Mouse (Mus musculus) kidney, postnatal 0 days (tissue): ENCODE results near the gene Plekhh2. TPM values are rescaled to one million over a fixed set of nuclear protein-coding genes. Genes with fewer than 3 reads are reported as not detected.

Experiments used
- ATAC-seq: fragments of 200-750 bp; cut with Nextera tagmentation; replicated peaks from 2 replicates; pipeline ENCODE4 v1.8.0; 2017; ENCODE audit warnings: low read depth, moderate number of reproducible peaks, moderate TSS enrichment, moderate library complexity; ENCODE audit not compliant: low FRiP score
- DNase-seq: peaks from one replicate; pipeline ENCODE4 v3.0.0-alpha.2; 2016; ENCODE audit warnings: low spot score
- H3K27ac ChIP-seq: fragments of 300-500 bp; sonication (generic); 2 replicates; pipeline ENCODE4 v1.5.1; 2014; ENCODE audit warnings: mild to moderate bottlenecking
- H3K27me3 ChIP-seq: fragments of 300-500 bp; sonication (generic); 2 replicates; pipeline ENCODE4 v1.6.1; 2014; ENCODE audit warnings: low read length, mixed read lengths; ENCODE audit not compliant: insufficient read depth
- H3K36me3 ChIP-seq: fragments of 300-500 bp; sonication (generic); 2 replicates; pipeline ENCODE4 v1.6.1; 2014; ENCODE audit warnings: low read length, mixed read lengths; ENCODE audit not compliant: insufficient read depth
- H3K4me1 ChIP-seq: fragments of 300-500 bp; sonication (generic); replicated peaks from 2 replicates; pipeline ENCODE4 v1.6.1; 2014; ENCODE audit warnings: antibody characterized with exemption, low read length, mixed read lengths; ENCODE audit not compliant: insufficient read depth
- H3K4me2 ChIP-seq: fragments of 300-500 bp; sonication (generic); 2 replicates; pipeline ENCODE4 v1.6.1; 2014; ENCODE audit warnings: mild to moderate bottlenecking, low read length, moderate library complexity, mixed read lengths
- H3K4me3 ChIP-seq: fragments of 300-500 bp; sonication (generic); replicated peaks from 2 replicates; pipeline ENCODE4 v1.5.1; 2014; ENCODE audit warnings: low read depth, low read length
- H3K9ac ChIP-seq: fragments of 300-500 bp; sonication (generic); 2 replicates; pipeline ENCODE4 v1.6.1; 2014; ENCODE audit warnings: low read depth, low read length
- H3K9me3 ChIP-seq: fragments of 300-500 bp; sonication (generic); replicated peaks from 2 replicates; pipeline ENCODE4 v1.6.1; 2016; ENCODE audit warnings: low read length, inconsistent platforms, mixed read lengths
- CTCF ChIP-seq: IDR thresholded peaks from 2 replicates; pipeline ENCODE4 v1.5.1; 2016; ENCODE audit warnings: antibody characterized with exemption, low read depth, mild to moderate bottlenecking, moderate library complexity
- WGBS: fragments of 180-500 bp; shearing (Covaris S2); extraction: QIAGEN DNeasy Blood & Tissue Kit; methylation state at CpG from one replicate; pipeline ENCODE4 v1.1.7; 2014; 5-methylcytosine and 5-hydroxymethylcytosine counted together
- polyA plus RNA-seq: library from polyadenylated mRNA; unstranded; fragments of >200 nt; fragmentation: Nextera tagmentation; extraction: Ambion mirVana; gene quantifications from 2 replicates; pipeline ENCODE4 v1.2.1, GENCODE M21; 2015

Plekhh2 gene
- polyA plus RNA-seq, 1 experiment from 2014 or later: 6.1 TPM

DNA sequence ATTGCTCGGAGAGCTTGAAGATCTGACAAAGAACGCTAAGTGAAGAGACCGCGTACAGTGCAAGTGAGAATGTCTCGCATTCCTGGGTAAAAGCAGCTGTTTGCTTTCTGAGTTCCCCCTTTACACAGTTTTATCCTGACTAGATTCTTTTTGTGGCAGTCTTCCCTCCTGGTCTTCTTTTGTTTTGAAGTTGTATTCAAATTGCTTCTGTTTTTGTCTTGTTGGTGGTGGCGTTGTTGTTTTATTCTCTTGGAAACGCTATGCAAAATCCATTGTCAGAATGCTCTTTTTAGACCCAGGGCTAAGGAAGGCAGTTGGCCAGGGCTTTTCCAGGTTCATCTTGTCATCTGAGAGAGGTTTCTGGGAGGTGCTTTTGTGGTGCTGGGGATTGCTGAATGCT lies 84.8 kb downstream of the Plekhh2 start:
- TF ChIP-seq CTCF: no peak
- H3K9me3 ChIP-seq: no peaks in the 10 kb centered on the region
- no peaks in the 10 kb centered on the region for H3K27me3 ChIP-seq
- no peaks in the 10 kb centered on the region for H3K4me1 ChIP-seq
- peaks cover 10% of the 10 kb centered on the region for H3K36me3 ChIP-seq
- WGBS: 71% methylated on average over 7 of the region's 7 CpGs
- no peak for ATAC-seq
- no peak overlapping the region for H3K4me3 ChIP-seq
- no peak for DNase-seq
- H3K9ac ChIP-seq: no peak overlapping the region
- no peak overlapping the region for H3K27ac ChIP-seq
- H3K4me2 ChIP-seq: no peak overlapping the region

DNA sequence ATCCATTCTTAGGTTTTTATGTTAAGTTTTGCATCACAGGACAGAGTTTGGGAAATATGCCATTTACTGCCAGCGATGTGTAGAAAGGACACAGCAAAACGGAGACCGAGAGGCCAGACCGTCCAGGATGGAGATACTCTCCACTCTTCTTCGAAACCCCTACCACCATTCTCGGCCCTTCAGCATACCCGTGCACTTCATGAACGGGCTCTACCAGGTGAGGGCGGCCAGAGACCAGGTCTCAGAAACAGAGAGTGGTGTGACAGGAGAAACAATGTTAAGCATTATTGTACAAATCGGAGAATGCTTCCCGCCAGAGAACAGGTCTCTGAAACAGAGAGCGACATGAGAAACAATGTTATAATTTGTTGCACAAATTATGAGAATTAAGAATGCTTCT lies 86.2 kb downstream of the Plekhh2 start:
- H3K4me2 ChIP-seq: no peak overlapping the region
- H3K9ac ChIP-seq: no peak overlapping the region
- no peak overlapping the region for H3K27ac ChIP-seq
- no peaks in the 10 kb centered on the region for H3K9me3 ChIP-seq
- H3K27me3 ChIP-seq: no peaks in the 10 kb centered on the region
- DNase-seq (no peak), ATAC-seq (no peak)
- H3K4me3 ChIP-seq: no peak overlapping the region
- no peak for TF ChIP-seq CTCF
- 91% methylated on average over 12 of the region's 12 CpGs for WGBS
- H3K36me3 ChIP-seq: 0 out of 2 replicates have a peak, but pooled peaks cover 2% of the 10 kb centered on the region
- H3K4me1 ChIP-seq: no peaks in the 10 kb centered on the region

DNA sequence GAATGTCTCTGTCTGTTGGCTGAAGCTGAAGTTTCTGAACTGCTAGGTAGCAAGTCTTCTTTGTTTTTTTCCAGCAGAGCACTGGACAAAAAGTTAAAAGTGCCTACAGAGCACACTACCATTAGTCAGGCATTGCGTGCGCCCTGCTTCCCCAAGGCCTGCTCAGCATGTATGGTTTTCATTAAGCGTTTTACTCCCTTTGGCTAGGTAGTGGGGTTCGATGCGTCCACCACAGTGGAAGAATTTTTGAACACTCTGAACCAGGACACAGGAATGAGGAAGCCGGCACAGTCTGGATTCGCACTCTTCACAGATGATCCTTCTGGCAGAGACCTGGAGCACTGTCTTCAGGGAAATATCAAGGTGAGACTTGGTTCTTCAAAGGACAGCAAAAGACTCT lies 87.2 kb downstream of the Plekhh2 start:
- Histone ChIP-seq H3K36me3 (0 out of 2 replicates have a peak, but pooled peaks cover 2% of the 10 kb centered on the region), H3K27me3 (no peaks in the 10 kb centered on the region), H3K9me3 (no peaks in the 10 kb centered on the region), H3K4me1 (no peaks in the 10 kb centered on the region), H3K27ac (no peak overlapping the region), H3K9ac (no peak overlapping the region), H3K4me2 (no peak overlapping the region), H3K4me3 (no peak overlapping the region)
- ATAC-seq (no peak), DNase-seq (no peak)
- no peak for TF ChIP-seq CTCF
- 88% methylated on average over 7 of the region's 7 CpGs for WGBS

DNA sequence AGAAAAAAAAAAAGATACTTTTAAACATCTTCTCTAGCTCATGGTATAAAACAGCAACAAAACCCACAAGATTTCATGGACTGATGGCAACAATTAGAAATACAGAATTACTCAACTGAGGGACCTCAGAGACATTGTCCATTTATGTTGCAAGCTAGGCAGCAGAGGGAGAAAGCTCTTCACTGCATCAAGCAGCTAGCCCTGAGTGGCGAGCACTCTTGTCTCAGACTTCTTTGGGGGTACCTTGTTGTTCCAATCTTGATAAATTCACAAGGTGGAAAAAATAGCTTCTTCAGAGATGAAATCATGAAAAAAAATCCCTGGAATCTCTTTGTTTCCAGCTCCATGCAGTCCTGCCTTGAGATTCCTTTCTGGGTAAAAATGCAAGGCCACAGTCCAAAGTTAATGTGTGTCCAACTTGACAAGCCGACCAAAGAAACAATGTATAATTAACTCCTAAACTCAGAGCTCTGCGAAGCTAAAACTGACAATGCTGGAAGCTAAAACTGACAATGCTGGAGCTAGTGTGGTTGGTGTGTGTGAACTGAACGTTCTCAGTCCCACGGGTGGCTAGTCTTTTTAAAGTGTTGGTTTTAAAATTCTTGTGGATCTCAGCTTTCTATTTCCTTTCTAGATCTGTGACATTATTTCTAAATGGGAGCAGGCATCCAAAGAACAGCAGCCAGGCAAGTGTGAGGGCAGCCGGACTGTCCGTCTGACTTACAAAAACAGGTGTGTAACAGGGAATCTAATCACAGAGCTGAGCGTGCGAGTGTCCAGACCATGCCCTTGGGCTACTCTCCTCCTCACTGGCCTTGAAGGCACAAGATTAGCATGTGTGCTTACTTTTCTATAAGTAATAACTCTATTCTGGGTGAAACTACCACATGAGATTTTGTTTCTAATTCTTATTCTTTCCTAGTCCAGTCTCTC lies 88.6 kb downstream of the Plekhh2 start:
- Histone ChIP-seq H3K27ac (peak overlapping the region; percentile 80), H3K4me1 (no peaks in the 10 kb centered on the region), H3K9ac (0 out of 2 replicates have a peak overlapping the region, but pooled peaks have one; percentile 8), H3K36me3 (0 out of 2 replicates have a peak, but pooled peaks cover 2% of the 10 kb centered on the region), H3K27me3 (no peaks in the 10 kb centered on the region), H3K9me3 (no peaks in the 10 kb centered on the region), H3K4me2 (no peak overlapping the region), H3K4me3 (no peak overlapping the region)
- ATAC-seq (no peak), DNase-seq (no peak)
- 54% methylated on average over 9 of the region's 9 CpGs for WGBS
- TF ChIP-seq CTCF: no peak

DNA sequence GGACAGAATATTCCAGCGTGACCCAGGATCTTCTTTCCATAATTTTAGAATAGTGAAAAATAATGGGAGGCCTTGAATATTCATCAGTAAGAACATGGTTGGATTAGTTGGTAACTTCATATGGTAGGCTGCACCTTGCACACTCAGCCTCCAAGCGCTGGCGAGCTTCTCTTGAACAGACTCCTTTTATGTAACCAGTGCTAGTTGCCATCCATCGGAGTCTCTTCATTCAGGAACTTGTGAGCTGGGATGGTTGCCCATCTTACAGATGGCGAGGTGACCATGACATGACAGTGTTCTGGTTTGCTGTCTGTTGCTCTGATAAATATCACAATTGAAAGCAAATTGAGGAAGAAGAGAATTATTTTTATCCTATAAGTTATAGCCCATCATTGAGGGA lies 90.1 kb downstream of the Plekhh2 start:
- peaks cover 2% of the 10 kb centered on the region; the same call in 1 of the 2 replicates for H3K36me3 ChIP-seq
- H3K4me2 ChIP-seq: no peak overlapping the region
- no peak for DNase-seq
- no peak for ATAC-seq
- TF ChIP-seq CTCF: no peak
- no peak overlapping the region for H3K9ac ChIP-seq
- H3K4me3 ChIP-seq: no peak overlapping the region
- no peaks in the 10 kb centered on the region for H3K4me1 ChIP-seq
- no peak overlapping the region for H3K27ac ChIP-seq
- no peaks in the 10 kb centered on the region for H3K27me3 ChIP-seq
- H3K9me3 ChIP-seq: no peaks in the 10 kb centered on the region
- 93% methylated on average over 5 of the region's 5 CpGs for WGBS

DNA sequence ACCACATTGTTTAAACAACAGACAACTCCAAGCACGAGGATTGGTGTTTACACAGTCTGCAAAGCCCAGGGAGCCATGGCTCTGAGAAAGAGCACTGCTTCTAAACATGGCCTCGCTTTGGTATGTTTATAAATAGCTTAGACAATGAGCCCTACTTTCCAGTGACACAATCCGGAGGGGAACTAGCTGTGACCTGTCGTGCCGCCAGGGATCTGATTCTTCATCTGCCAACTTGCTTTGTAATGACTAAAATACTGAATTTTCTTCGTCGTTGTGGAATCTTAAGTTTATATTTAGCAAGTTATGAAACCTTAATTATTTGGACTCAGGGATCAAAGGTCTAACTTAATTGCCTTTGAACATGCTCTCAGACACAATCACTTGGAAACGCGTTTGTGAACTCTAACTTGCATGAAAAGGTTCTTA lies 91.5 kb downstream of the Plekhh2 start:
- TF ChIP-seq CTCF: no peak
- H3K4me1 ChIP-seq: no peaks in the 10 kb centered on the region
- ATAC-seq: no peak
- no peak overlapping the region for H3K27ac ChIP-seq
- H3K27me3 ChIP-seq: no peaks in the 10 kb centered on the region
- peaks cover 2% of the 10 kb centered on the region; the same call in 1 of the 2 replicates for H3K36me3 ChIP-seq
- 54% methylated on average over 9 of the region's 9 CpGs for WGBS
- no peak overlapping the region for H3K4me2 ChIP-seq
- no peak overlapping the region for H3K4me3 ChIP-seq
- H3K9me3 ChIP-seq: no peaks in the 10 kb centered on the region
- H3K9ac ChIP-seq: no peak overlapping the region
- no peak for DNase-seq
